Mouse (Mus musculus) hematopoietic stem cell, adult 5-6 weeks (primary cell): ENCODE data around the gene Cela3a. TPM values are rescaled to one million over a fixed set of nuclear protein-coding genes. Genes with fewer than 3 reads are reported as not detected.

ENCODE experiments used
- ATAC-seq, 2 experiments: fragments of 125-278 bp in 1 of 2; replicated peaks in 1 of 2; 2 replicates each; pipeline ENCODE4 v1.8.0; 2016 to 2017; ENCODE audit warnings: inconsistent platforms in 2 of 2, mild to moderate bottlenecking in 2 of 2, moderate number of reproducible peaks in 2 of 2, low read depth in 1 of 2, moderate TSS enrichment in 1 of 2; ENCODE audit not compliant: low FRiP score in 2 of 2, poor library complexity in 2 of 2, severe bottlenecking in 2 of 2, insufficient read depth in 1 of 2, low TSS enrichment in 1 of 2
- total RNA-seq: library from RNA; stranded (forward); fragments of 172-1452, 232-1000 nt; gene quantifications from 2 replicates; pipeline ENCODE4 v1.2.3, GENCODE M21; 2017

The Cela3a gene
- not detected in 2 replicates for total RNA-seq

GRCm38 (mm10) chr4:137409691-137410090 lies at the start of gene Cela3a:
Gene Cela3a (minus strand): TSS chr4:137409791.
- ATAC-seq = no peak

GRCm38 (mm10) chr4:137458861-137459260 lies 49.3 kb upstream of the Cela3a start:
- peak in 1 of 2 experiments; percentile 27; a peak in 1 of 4 replicates for ATAC-seq

- ATAC-seq = no peak
Observed at GRCm38 (mm10) chr4:137458310-137458709, 48.7 kb upstream of the Cela3a start.

- ATAC-seq = no peak
Observed at GRCm38 (mm10) chr4:137457292-137457691, 47.7 kb upstream of the Cela3a start.

- ATAC-seq = no peak
Observed at GRCm38 (mm10) chr4:137456581-137456980, 47.0 kb upstream of the Cela3a start.

- ATAC-seq = no peak
Observed at GRCm38 (mm10) chr4:137454582-137454981, 45.0 kb upstream of the Cela3a start.

GRCm38 (mm10) chr4:137453234-137453767 lies 43.7 kb upstream of the Cela3a start, which contains the start of gene 1700013G24Rik:
Gene 1700013G24Rik (plus strand): TSS chr4:137453284.
- no peak for ATAC-seq

- no peak for ATAC-seq
Observed at GRCm38 (mm10) chr4:137452190-137452589, 42.6 kb upstream of the Cela3a start.

GRCm38 (mm10) chr4:137449715-137450114 lies 40.1 kb upstream of the Cela3a start:
- ATAC-seq = no peak

- no peak for ATAC-seq
Observed at GRCm38 (mm10) chr4:137449132-137449531, 39.5 kb upstream of the Cela3a start.

- no peak for ATAC-seq
Observed at GRCm38 (mm10) chr4:137448641-137449040, 39.0 kb upstream of the Cela3a start.

- ATAC-seq = no peak
Observed at GRCm38 (mm10) chr4:137448197-137448596, 38.6 kb upstream of the Cela3a start.

GRCm38 (mm10) chr4:137447363-137448196 lies 38.0 kb upstream of the Cela3a start:
- ATAC-seq = no peak

- no peak for ATAC-seq
Observed at GRCm38 (mm10) chr4:137445881-137446280, 36.3 kb upstream of the Cela3a start.

GRCm38 (mm10) chr4:137443625-137444024 lies 34.0 kb upstream of the Cela3a start:
- ATAC-seq = 0 out of 4 replicates have a peak, but pooled peaks of 1 of the 2 experiments have one; percentile 43

GRCm38 (mm10) chr4:137441332-137441731 lies 31.7 kb upstream of the Cela3a start:
- no peak for ATAC-seq

GRCm38 (mm10) chr4:137438842-137439241 lies 29.3 kb upstream of the Cela3a start:
- ATAC-seq = peak; percentile 32 to 44; a peak in 1 of 4 replicates

- no peak for ATAC-seq
Observed at GRCm38 (mm10) chr4:137436979-137437669, 27.5 kb upstream of the Cela3a start.
